Mouse (Mus musculus): Measurements from ENCODE around the gene Cdc123. TPM values are rescaled to one million over a fixed set of nuclear protein-coding genes. Genes with fewer than 3 reads are reported as not detected.

The Cdc123 gene
- total RNA-seq, 2 experiments from 2014 or later = 137 to 148 TPM

DNA sequence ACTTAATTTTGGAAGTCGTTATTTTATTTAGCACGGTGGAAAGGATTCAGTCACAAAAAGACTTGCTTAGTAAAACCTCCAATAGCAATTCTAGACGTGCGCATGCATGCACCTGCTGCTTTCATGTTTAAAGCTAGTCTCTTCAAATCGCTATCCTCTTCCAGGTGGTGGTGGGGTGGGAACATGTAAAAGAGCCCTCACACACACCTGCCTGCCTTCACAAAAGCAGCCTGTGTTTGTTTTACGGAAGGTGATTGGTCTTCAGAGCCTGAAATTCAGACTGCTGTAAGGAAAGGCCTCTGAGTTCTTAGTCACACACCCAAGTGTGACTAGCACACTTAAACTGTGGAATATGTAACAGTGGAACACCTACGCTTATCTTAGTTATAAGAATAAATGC, 39.7 kb downstream of the Cdc123 start:
- no peak for DNase-seq
- intact Hi-C loops (cut with DNase I) = no loop called here

DNA sequence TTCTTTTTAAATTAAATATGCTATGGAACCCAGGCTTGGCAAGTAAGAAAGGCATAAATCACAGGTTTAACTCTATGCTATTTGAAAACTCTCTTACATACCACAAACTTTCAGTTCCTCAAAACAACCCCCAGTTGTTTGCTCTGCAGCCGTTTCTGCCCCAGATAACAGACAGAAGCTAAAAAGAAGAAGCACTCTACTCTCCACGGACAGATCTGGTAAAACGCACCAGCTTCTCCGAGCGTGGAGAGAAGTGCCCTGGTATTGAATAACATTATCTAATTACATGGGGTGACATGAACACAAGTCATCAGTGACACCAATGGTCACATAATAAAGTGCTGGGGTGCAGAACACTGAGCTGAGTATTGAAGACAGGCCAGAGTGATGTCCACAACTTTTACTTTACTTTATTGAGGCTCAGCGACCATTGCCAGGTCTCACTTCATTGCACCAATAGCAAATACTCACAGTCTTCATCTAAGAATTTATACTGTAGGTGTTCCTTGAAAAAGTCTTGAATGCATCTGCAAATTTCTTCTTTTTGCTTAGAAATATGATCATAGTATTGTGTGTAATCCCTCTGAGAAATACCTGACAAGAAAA, 40.4 kb downstream of the Cdc123 start:
- no peak for DNase-seq
- intact Hi-C loops (cut with DNase I) = no loop called here

DNA sequence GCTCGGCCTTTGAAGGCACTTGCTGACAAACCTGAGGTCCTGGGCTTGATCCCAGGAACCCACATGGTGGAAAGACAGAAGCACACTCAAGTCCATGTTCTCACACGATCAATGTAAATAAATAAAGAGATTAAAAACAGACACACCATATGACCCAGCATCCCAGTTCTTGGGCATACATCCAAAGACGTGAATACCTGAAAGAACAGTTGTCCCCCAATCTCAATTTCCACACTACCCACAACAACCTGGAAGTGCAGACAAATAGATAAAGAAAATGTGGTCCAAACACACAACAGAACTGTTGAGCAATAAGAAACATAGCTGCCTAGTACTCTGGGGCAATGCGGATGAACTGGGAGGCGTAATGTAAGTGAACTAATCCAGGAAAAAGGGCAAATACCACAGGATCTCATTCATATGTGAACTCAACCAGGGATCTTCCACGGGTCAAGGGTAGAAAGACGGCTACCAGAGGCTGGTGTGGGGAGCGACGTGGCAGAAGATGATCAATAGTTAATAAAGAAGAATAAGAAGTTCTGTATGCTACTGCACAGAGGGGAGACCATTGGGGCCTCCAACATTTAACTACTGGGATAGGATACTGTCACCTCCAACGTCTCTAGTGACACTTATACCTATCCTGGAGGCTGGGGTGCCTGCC, 42.9 kb downstream of the Cdc123 start:
- no peak for DNase-seq
- intact Hi-C loops (cut with DNase I) = no loop called here

DNA sequence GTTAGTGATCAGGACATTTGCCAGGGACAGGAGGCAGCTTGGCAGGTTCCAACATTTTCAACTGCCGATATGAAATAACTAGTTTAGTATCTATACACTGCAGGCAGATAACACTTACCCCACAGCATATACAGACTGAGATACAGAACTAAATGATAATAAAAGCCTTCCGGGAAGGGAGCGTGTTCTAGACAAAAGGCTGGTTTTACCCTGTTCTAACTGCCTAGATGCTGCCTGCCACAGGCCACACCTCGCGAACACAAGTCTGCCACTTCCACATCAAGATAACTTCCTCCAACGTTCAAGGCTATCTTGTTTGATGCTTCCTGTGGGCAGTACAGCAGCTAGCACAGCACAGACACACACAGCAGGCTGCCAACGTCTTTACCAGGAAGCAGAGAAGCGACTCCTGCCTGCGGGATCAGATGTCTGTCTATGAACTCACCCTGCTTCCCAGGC, 43.8 kb downstream of the Cdc123 start:
- no peak for DNase-seq
- intact Hi-C loops (cut with DNase I) = no loop called here

DNA sequence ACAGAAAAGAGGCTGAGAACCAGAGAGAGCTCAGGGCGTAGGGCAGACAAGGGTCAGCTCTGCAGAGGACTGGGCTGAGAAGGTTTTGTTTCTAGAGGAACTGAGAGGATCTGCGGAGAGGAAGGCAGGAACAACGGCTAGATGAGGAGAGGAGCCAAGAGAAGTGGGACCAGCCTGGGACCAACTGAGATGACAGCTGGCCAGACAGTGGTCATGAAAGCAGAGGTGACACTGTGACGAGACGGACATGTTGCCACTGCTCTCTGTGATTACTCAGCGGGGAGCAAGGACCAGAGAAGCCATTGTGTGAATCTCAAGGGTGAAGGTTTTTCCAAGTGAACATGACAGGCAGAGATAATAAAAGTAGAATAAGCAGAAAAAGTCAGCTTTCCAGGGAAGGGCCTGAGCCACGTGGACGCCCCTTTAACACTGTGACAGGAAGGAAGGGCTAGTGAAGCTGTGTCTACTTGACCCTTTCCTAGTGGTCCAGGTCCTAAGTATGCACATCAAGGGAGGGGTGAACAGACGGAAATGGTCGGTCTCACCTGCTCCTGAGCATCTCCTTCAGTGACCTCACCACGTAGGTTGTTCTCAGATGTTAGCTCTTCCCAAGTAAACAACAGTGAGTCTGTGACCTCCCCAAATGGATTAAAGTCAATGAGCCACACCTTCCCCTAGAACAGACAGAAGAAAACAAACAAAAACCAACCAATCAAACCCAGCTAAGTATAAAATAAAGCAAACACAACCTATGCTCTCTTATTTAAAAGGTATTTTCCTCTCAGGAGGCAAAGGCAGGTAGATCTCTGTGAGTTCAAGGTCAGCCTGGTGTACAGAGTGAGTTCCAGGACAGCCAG, 46.9 kb downstream of the Cdc123 start:
- no peak for DNase-seq
- intact Hi-C loops (cut with DNase I) = no loop called here

DNA sequence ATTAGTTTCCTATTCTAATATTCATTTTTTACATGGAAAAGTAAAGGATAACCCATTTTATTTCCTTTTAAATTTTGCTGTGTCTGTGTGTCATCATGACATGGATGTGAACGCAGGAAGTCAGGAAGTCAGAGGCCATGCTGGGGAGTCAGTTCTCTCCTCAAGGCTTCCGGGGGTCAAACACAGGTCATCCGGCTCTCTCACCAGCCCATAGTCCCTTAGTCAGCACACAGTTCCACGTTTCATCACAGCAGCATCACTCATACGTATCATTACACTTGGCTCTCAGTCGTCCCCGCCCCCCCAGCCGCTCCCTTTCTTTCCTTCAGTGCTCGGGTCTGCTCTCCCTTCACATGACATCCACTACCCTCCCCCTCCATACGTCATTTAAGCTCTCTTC, 51.2 kb downstream of the Cdc123 start:
- no peak for DNase-seq
- intact Hi-C loops (cut with DNase I) = no loop called here

DNA sequence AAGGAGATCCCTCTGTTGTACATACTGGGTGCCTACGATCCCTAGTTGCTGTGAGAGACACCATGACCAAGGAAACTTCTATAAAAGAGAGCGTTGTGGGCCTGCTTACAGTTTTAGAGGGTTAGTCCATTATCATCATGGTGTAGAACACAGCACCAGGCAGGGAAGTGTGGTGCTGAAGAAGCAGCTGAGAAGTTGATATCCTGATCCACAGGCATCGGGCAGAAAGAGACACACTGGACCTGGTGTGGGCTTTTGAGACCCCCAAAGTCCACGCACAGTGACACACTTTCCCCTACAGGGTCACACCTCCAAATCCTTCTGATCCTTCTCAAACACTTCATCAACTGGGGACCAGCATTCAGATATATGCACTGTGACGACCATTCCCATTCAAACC, 52.9 kb downstream of the Cdc123 start:
- DNase-seq = no peak
- intact Hi-C loops (cut with DNase I) = no loop called here

DNA sequence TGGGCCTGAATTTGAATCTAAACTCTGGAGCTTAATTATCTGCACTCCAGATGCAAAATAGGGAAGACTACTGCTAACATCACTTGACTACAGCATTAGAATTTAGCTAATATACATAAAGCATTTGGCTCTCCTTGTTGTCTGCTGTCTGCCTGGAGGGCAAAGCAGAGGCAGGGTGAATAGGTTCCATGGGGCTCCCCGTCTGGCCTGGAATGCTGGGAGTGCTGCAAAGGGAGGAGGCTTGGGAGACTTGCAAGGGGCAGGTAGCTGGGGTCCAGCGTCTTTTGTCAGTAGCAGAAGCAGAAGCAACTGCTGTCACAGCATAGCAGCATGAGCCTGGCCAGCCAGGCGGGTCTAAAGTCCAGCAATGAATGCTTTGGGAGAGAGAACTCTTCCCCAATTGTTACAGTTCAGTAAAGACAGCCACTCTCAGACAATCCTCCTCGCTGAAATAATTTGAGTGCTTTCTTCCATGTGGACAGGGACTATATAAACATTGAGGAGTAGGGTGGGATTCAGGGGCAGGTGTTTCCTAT, 55.3 kb downstream of the Cdc123 start:
- intact Hi-C loops (cut with DNase I) = no loop called here
- no peak for DNase-seq

DNA sequence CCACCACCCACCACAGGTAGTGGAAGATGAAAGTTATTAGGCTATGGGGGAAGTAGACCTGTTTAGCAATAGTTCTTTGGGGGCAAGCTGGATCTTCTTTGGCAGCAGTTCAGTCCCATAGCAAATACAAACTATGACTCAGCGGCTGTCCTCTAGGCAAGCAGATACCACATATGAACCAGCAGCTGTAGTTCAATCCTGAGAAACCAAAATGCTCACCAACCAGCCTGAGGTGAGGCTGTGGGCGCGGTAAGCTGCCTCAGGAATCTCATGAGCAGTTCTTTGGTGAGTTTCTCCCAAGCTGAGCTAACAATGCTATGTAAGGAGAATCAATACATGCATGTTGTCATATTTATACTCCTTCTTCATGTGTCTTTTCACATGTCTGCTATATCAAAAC, 57.6 kb downstream of the Cdc123 start:
- no peak for DNase-seq
- intact Hi-C loops (cut with DNase I) = no loop called here

DNA sequence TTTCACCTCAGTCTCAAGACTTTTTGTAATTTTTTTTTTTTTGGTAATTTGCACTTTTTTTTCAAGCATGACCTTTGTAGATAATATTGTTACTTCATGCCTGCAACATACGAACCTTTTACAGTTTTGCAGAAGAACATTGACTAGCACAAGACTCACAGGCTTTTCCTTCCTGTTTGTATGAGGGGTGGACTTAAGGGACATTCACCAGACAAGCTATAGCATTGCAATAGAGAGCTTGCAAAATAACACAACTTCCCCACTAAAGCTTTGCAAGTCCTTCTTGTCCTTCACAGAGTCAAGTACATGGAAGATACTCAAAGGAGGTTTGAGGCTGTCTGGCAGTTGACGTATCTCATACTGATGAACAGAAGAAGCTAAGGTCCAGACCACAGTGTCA, 72.5 kb downstream of the Cdc123 start:
- DNase-seq = no peak
- intact Hi-C loops (cut with DNase I) = no loop called here

DNA sequence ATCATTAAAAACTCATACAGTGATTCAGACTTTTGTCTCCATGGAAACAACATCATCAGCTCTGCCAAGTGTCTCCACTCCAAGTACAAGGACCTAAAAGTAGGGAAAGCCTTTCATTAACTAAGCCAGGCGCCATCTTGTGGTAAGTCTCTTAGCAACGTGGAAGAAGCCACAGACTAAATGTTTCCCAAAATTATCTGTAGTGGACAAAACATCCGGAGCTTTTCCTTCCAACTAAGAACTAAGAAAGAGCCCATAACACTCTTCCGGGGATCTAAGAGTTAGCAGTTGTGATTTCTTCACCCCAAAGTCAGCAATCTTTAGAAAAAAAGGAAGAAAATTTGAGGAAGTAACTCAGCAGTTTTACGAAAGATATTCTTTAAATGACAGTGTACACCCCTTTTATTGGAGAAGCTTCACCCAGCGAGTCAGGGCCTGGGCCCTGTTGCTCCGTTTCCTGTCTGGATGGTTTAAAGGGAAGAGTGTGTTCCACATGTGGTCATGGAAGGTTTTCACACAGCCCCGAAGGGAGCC, 74.2 kb downstream of the Cdc123 start:
- DNase-seq = peak; percentile 44
- intact Hi-C loops (cut with DNase I) = no loop called here

DNA sequence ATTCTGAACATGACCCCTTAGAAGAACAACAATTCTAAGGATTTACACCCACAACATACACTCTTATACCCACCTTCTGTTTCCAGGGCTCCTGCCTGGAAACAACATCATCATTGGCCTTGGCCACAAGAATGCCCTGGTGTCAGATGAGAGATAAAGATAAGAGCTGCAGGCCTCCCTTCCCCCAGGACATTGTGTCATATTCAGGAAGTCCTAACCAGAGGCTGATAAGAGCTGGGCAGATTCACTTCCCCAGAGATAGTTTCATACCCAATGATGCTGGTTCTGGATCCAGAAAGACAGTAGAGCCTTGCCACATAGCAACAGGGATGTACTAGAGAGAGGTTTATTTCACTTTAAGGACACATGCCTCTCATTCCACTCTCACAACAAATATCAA, 75.3 kb downstream of the Cdc123 start:
- no peak for DNase-seq
- intact Hi-C loops (cut with DNase I) = loop anchor here (10.0 kb wide), 1 partner anchor 315 kb away; no protein-coding TSS in a partner anchor

DNA sequence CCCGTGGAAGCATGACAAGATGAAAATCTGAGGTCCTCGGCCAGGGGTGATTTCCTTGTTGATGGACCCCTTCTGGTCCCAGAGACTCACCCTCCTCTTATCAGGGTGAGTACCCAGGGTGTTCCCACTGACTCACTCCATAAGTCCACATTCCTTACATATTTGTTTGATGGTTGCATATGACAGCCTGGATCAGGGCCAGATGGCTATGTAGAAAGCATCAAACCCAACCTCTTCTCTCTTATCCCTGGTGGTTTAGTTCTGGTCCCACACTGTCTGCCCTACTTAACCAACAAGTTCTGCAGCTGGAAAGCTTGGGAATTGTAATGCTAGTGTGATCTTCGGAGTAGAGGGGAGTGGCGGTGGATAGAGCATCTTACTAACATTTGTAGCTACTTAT, 76.0 kb downstream of the Cdc123 start:
- intact Hi-C loops (cut with DNase I) = loop anchor here (10.0 kb wide), 1 partner anchor 314 kb away; no protein-coding TSS in a partner anchor
- no peak for DNase-seq

DNA sequence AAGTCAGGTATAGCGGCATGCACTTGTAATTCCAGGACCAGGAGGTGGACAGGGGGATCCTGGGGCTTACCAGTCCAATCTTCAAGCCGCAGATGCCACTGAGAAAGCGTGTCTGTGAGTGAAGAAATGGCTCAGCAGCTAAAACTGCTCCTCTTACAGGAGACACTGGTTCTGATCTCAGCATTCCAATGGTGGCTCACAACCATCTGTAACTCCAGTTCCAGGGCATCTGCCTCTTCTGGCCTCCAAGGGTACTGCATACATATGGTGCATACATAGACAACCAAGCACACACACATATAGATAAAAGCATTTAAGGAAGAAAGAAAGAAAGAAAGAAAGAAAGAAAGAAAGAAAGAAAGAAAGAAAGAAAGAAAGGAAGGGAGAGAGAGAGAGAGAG, 82.9 kb downstream of the Cdc123 start:
- intact Hi-C loops (cut with DNase I) = loop anchor here (10.0 kb wide), 1 partner anchor 307 kb away; no protein-coding TSS in a partner anchor
- no peak for DNase-seq

DNA sequence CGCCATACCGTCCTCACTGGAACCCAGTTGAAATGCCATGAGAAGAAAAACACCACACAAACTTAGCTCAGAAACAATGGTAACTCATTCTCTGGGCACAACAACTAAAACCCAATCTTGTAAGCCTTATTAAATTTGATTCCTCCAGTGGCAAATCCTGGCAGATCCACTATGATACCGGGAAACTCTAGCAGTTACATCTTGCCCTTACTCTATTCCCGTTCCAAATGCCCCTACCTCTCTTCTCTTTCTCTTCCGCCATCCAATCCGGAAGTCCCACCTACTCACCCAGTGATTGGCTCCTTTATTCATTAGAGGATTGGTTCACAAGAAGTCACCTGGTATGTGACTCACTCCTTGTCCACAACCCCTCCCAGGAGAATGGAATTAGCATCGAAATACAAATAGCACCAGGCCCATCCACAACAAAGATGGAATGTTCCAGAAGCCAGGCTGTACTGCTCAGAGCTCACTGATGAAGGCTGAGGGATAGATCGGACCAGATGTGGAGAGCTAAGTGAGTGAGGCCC, 84.4 kb downstream of the Cdc123 start:
- intact Hi-C loops (cut with DNase I) = loop anchor here (10.0 kb wide), 1 partner anchor 306 kb away; no protein-coding TSS in a partner anchor

DNA sequence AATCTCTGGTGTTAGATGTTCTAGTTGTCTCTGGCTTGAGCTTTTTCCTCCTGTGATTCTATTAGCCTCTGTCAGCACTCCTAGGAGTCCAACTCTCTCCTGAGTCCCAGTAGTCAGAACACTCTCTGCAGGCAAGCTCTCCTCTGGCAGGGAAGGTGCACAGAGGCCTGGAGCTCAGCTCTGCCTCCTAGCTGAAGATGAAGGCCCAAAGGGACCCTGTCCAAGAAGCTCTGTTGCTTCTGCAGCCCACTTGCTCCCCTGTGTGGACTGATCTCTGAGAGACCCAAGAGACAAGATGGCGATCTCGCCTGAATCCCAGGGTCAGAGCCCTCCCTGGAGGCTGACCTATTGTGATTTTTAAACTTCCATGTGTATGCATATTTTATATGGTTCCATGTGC, 86.4 kb downstream of the Cdc123 start:
- DNase-seq = no peak
- intact Hi-C loops (cut with DNase I) = no loop called here

More for the DNA sequence above, 84.4 kb downstream of the Cdc123 start:
- DNase-seq = no peak

DNA sequence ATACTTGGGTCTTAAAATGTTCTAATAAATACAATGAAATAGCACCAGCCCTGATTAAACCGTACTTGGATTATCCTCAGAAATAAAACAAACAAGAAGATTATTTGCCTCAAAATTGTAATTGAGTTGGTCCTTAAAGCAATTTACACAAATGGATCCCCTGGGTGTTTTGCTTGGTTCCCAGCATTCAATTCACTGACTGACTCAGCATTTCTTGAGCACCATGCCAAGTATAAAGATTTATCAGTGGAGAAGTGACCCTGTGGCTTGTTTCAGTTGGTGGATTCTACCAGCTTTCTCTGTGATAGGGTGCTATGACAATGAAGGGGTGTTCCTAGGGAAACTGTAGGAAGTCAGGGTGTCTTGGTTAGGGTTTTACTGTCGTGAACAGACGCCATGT, 94.1 kb downstream of the Cdc123 start:
- intact Hi-C loops (cut with DNase I) = no loop called here
- DNase-seq = no peak

DNA sequence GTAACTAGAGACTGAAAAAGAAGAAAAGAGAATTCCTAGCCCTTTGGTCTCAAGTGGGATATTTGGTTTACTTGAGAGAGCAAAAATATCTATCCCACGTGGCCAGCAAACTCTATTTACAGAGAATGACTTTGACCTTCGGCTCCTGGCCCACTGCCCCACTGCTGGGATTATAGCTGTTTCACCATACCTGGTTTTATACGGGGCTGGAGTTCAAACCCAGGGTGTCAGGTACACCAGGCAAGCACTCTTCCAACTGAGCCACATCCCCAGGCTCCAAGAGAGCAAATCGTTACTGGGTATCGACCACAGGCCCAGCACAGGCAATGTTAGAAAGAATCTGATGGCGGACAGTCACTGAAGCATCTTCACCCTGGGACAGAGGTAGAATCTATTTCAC, 95.8 kb downstream of the Cdc123 start:
- intact Hi-C loops (cut with DNase I) = no loop called here
- DNase-seq = no peak

DNA sequence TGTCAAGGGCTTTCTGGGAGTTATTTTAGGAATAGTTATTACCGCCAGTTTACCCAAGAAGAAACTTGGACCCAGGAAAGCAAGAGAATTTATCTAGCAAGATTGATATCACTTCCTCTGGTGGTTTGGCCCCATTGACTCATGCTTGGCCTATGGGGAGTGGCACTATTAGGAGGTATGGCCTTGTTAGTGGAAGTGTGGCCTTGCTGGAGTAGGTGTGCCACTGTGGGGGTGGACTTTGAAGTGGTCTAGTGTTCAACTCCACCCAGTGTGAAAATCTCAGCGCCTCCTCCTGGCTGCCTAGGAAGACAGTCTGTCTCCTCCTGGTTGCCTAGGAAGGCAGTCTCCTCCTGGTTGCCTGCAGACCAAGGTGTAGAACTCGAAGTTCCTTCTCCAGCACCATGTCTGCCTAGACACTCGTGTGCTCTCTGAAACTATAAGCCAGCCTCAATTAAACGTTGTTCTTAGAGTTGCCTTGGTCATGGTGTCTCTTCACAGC, 97.4 kb downstream of the Cdc123 start:
- intact Hi-C loops (cut with DNase I) = no loop called here
- DNase-seq = no peak

DNA sequence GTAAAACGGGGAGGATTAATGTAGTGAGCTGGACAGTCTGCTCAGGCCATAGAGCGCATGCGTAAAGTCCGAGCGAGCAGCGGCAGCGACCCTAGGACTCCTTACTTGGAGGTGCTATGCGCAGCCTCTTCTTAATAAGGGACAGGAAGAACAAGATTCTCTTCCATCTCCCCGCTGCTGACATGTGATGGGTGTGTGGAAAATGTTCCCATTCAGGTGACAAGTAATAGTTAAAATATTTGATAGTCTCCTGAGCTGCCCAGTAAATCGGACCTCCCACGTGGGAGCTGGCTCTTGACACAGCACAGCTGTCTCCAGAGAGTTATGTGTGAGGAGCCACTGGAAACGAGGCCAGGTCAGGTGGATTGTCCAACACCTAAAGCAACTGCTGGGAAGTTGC, 98.4 kb downstream of the Cdc123 start:
- intact Hi-C loops (cut with DNase I) = no loop called here
- DNase-seq = no peak
